Mouse (Mus musculus) megakaryocyte progenitor cell, adult 5-6 weeks (primary cell): ENCODE results near the gene Wap. TPM values are rescaled to one million over a fixed set of nuclear protein-coding genes. Genes with fewer than 3 reads are reported as not detected.
A peak's percentile ranks its signal among the peaks of the same experiment; 100 is the strongest.

Experiments used
- ATAC-seq: replicated peaks from 2 replicates; pipeline ENCODE4 v1.8.0; 2016; ENCODE audit warnings: mild to moderate bottlenecking, moderate TSS enrichment, inconsistent platforms; ENCODE audit not compliant: poor library complexity
- total RNA-seq, 2 experiments: library from RNA; stranded (forward) in 1 of 2; stranded (reverse) in 1 of 2; fragments of 157-497, 149-512 nt in 1 of 2; fragments of 200-1000 nt in 1 of 2; gene quantifications; 2 replicates each; pipeline versions ENCODE4 v1.2.3 to v1.2.4; 2015 to 2017

The Wap gene
- total RNA-seq (2015) (not detected in 2 replicates), total RNA-seq (2017) (not detected in 2 replicates)

DNA sequence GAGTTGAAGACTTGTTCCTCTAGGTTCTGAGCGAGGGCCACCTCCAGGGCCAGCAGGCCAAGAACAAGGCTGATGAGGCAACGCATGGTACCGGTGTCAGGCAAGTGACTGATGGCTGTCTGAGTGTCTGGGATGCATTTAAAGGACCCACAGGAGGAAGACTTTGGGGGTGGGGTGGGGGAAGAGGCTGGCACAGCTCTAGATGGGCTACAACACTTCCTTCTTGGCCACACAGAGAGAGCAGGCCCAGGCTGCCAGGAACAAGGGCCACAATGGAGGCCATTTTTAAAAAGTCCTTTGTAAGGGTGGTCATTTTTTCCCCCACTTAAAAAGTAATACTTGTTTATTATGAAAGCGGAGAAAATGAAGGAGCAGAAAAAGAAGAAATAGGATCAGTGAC lies at the start of gene Wap:
Gene Wap (minus strand): TSS at position 101 of the 400 bp plus-strand sequence.
- no peak for ATAC-seq

GRCm38 (mm10) chr11:6684741-6685140 lies 46.3 kb upstream of the Wap start:
- no peak for ATAC-seq

GRCm38 (mm10) chr11:6680397-6680818 lies 42.0 kb upstream of the Wap start:
- ATAC-seq: peak; percentile 63

DNA sequence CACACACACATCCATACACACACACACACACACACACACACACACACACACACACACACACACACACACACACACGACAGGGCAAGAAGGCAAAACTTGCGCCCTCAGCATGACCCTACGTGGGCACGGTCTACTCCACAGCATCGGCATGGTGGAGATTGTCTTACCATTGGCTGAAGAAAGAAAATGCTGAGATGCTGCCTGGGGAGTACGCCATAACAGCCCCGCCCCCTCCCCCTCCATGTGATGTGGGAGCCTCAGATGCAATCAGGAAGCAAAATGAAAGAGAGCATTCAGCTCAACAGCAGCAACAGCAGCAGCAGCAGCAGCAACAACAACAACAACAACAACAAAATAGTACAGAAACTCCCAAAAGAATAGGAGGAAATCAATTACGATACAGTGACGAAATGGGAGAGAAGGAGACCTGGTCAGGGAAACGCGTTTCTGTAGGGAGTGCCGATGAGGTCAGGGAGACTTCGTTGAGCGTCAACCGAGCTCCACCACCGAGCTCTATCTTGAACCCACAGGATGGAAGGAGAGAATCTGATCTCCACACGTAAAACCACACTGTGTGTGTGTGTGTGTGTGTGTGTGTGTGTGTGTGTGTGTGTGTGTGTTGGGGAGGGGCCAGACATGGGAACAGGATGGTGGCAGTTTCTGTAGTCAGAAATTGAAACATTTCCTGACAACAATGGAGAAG lies 41.4 kb upstream of the Wap start:
- ATAC-seq: peak; percentile 63

DNA sequence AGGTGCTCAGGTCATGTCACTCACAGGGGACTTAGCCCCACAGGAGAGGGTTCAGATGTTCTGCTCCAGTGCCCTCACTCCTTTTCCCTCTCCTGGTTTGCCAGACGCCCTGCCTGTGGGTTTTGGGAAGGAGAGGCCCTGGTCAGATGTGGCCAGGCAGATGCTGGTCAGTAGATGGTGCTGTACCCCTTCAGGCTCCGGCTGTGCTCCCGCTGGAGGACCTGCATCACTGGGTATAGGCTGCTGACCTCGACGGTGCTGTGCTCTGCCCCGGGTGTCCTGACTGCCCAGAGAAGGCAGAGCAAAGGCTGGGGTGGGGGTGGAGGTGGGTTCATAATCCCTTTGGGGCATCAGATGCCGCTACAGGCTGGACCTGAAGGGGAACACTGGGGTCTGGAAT lies 39.1 kb upstream of the Wap start:
- no peak for ATAC-seq

DNA sequence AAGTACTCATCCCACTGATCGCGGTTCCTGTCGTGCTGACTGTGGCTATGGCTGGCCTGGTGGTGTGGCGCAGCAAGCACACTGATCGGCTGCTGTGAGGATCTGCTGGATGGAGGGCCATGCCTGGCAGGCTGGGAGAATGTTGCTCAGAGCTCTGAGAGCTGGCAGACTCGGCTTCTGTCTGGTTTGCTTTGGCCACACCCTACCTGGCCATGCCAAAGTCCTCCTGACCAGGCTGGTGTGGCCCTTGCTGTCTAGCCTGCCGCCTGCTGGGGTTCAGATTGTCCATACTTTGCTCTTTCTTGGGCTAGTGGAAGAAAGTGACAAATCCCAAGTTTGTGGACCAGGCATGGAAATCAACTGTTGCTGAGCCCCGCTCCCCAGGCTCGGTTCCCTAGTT lies 38.2 kb upstream of the Wap start:
- ATAC-seq: no peak

GRCm38 (mm10) chr11:6675402-6675801 lies 37.0 kb upstream of the Wap start:
- no peak for ATAC-seq

DNA sequence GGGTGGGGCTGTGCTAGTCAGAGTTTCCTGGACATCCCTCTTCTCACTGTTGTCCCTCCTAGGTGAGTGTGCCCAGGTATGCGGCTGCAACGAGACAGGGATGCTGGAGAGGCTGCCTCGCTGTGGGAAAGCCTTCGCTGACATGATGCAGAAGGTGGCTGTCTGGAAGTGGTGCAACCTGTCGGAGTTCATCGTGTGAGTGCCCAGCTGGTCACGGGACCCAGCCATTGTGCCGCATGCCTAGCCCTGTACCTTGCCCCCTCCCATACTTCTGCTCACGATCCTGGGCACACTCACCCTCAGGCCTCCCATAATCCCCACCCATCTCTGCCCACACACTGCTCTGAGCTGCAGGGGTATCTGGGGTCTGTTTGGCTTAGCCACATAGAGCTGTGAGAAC lies 36.3 kb upstream of the Wap start:
- ATAC-seq: no peak

- no peak for ATAC-seq
Observed at GRCm38 (mm10) chr11:6670826-6671225, 32.4 kb upstream of the Wap start.

DNA sequence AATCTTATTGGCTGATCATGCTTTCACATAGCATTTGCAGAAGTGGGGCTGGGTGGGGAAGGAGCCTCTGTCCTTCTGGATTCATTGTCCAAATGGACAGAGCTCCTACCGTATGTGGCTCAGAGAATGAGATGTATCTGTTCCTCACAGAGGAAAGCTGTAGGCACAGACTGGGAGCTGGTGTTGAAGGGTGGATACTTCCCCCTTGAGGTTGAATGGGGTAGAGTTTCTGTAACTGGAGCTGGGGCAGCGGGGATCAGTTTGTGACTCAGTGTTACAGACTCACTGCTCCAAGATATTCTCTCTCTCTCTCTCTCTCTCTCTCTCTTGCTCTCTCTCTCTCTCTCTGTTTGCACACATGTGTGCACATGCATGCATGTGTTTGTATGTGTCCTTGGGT lies 31.6 kb upstream of the Wap start:
- ATAC-seq: peak; percentile 47; the same call in 1 of the 2 replicates

DNA sequence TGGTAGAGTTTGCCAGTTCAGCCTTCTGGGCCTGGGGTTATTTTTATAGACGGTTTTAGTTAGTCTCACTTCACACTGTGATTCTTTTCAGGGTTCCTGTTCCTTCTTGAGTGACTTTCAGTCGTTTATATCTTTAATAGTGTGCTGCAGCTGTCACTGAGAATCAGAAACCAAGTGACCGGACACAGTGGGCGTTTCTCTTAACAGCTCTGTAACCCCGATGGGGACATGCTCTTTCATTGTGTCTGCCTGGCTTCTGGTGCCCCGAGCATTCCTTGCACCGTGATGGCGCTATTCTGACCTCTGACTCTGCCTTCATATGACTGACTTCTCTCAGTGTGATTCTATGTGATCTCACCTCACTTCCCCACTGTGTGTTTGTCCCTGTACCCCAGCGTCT lies 30.6 kb upstream of the Wap start:
- ATAC-seq: no peak

GRCm38 (mm10) chr11:6666634-6667033 lies 28.2 kb upstream of the Wap start:
- no peak for ATAC-seq

GRCm38 (mm10) chr11:6661206-6661605 lies 22.8 kb upstream of the Wap start:
- no peak for ATAC-seq

GRCm38 (mm10) chr11:6658271-6658670 lies 19.8 kb upstream of the Wap start, which contains the start of gene Ramp3:
Ramp3 (plus strand) TSS chr11:6658521.
- peak; percentile 63 for ATAC-seq

GRCm38 (mm10) chr11:6654903-6655302 lies 16.5 kb upstream of the Wap start:
- ATAC-seq: peak; percentile 85

- ATAC-seq: peak; percentile 53; the same call in 1 of the 2 replicates
Observed at GRCm38 (mm10) chr11:6652978-6653377, 14.5 kb upstream of the Wap start.

GRCm38 (mm10) chr11:6650519-6650918 lies 12.1 kb upstream of the Wap start:
- no peak for ATAC-seq

DNA sequence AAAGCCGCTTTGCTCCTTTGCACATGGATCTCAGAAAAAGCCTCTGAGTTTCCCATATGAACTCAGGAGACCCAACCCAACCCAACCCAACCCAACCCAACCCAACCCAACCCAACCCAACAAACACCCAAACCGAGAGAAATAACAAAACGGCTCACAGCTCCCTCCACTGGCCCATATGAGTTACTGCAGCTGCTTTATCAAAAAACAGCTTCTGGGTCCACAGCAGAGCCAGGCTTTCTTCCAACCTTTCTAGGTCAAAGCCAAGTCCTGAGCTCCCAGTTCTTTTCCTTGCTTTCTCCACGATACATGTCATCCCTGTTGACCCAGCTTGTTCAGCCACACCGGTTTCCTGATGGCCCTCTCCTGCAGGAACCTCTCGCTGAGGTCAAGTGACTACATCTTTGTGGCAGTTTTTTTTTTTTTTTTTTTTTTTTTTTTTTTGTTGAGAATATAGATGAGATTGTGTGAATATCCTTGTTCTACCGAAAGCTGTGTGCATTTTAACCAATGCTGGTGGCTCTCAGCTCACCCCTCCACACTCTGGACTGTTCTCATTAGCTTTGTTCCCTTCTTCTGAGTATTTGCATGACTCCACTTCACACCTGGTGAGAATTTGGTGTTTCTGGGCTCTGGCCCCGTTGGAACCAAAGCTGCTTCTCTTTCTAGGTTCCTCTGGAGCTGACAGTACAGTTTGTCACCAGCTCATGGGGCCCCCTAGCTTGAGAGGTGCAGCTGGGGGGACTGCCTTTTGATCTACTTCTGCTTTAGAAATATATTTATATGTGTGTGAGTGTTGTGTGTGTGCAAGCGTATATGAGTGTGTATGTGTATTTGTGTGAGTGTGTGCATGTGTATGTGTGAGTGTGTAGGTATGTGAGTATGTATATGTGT lies 9.6 kb upstream of the Wap start:
- ATAC-seq: peak; percentile 58; the same call in 1 of the 2 replicates

GRCm38 (mm10) chr11:6644566-6644965 lies 6.1 kb upstream of the Wap start:
- ATAC-seq: no peak

DNA sequence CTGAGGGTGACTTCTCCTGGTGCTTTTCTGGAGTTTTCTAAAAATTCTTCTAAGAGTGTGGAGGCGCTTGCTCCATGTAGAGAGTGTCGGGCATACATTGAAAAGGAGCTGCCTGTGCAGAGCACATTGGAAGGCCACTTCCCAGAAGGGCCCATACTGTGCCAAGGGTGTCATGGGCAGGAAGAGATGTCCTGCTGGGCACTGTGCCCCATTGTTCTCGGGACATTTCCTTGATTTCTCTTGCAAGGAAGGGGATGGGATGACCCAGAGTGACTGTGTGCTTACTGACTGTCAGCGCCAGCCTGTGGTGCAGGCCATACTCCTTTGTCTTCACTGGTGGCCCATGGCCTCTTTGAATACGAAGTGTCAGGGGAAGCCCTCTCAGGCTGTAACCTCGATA lies 635 bp upstream of the Wap start:
- ATAC-seq: no peak

- ATAC-seq: peak; percentile 58; the same call in 1 of the 2 replicates
Observed at GRCm38 (mm10) chr11:6636150-6636549, 2.3 kb downstream of the Wap start.

- no peak for ATAC-seq
Observed at GRCm38 (mm10) chr11:6629655-6630054, 8.8 kb downstream of the Wap start.
